Mouse (Mus musculus): ENCODE measurements around the gene Gm17359.

GRCm38 (mm10) chr3:79402056-79402455 is 65.6 kb downstream of the Gm17359 start:
- TF ChIP-seq CTCF (IDR thresholded peaks at IDR 0.05; ENCODE audit: low read depth, low read length) (no peak), TAL1 (conservative IDR thresholded peaks at IDR 0.05; ENCODE audit: low read depth, low read length) (no peak), GATA1 (IDR thresholded peaks at IDR 0.05; ENCODE audit: borderline replicate concordance, low read length) (no peak)
